Mouse (Mus musculus): Measurements from ENCODE around the gene Itpkb. TPM values are rescaled to one million over a fixed set of nuclear protein-coding genes. Genes with fewer than 3 reads are reported as not detected.

The Itpkb gene
- total and polyA plus RNA-seq, 3 experiments = 4.2 to 14.4 (median 10.6) TPM

- no peak for DNase-seq (ENCODE audit: extremely low read depth)
- Histone ChIP-seq H3K4me3 (replicated peaks in 1 of 3; ENCODE audit: low read depth in 2 of 3, low read length in 2 of 3, poor library complexity in 1 of 3) (no peak overlapping the region), H3K27ac (ENCODE audit: insufficient read depth, low read depth) (no peak overlapping the region), H3K27me3 (replicated peaks) (no peaks in the 10 kb centered on the region), H3K36me3 (replicated peaks in 1 of 2; ENCODE audit: control insufficient read depth in 1 of 2, insufficient read depth in 1 of 2, low read length in 1 of 2) (peaks cover 4 to 20% of the 10 kb centered on the region in 2 experiments), H3K79me2 (replicated peaks; ENCODE audit: control insufficient read depth, extremely low read depth, insufficient read depth, poor library complexity, severe bottlenecking) (no peaks in the 10 kb centered on the region), H3K9me3 (replicated peaks; ENCODE audit: low read length) (no peaks in the 10 kb centered on the region), H3K9ac (ENCODE audit: insufficient read depth, low read depth) (no peak overlapping the region), H3K4me1 (ENCODE audit: control insufficient read depth in 1 of 2, insufficient read depth in 2 of 2) (peaks cover 54 to 96% of the 10 kb centered on the region in 2 experiments), H3K4me2 (ENCODE audit: insufficient read depth, low read depth, poor library complexity, severe bottlenecking) (no peak overlapping the region)
- dilution Hi-C loops (cut with MboI; ENCODE audit: extremely low pct_ligation_motif_present, extremely low pct_unique_long_range_greater_than_20kb, low sequenced_read_pairs) (no loop called here), in situ Hi-C loops (cut with MboI; ENCODE audit: low pct_ligation_motif_present, low pct_unique_long_range_greater_than_20kb, low sequenced_read_pairs) (no loop called here)
- TF ChIP-seq RCOR1 (conservative IDR thresholded peaks at IDR 0.05; ENCODE audit: low read depth, low read length) = no peak
- no peak for TF ChIP-seq NELFE (IDR thresholded peaks at IDR 0.05; ENCODE audit: low read depth, low read length)
- TF ChIP-seq SIN3A (IDR thresholded peaks at IDR 0.05; ENCODE audit: low read length) = no peak
- TF ChIP-seq TCF12 (IDR thresholded peaks at IDR 0.05; ENCODE audit: low read depth, low read length) = no peak
- TF ChIP-seq HCFC1 (IDR thresholded peaks at IDR 0.05; ENCODE audit: low read depth, low read length) = no peak
- TF ChIP-seq KAT2A (IDR thresholded peaks at IDR 0.05; ENCODE audit: insufficient replicate concordance, low read length) = no peak
- TF ChIP-seq JUN (IDR thresholded peaks at IDR 0.05; ENCODE audit: insufficient read depth, low read depth, low read length) = no peak
- no peak for TF ChIP-seq PAX5 (IDR thresholded peaks at IDR 0.05; ENCODE audit: low read length)
- no peak for TF ChIP-seq JUND (conservative IDR thresholded peaks at IDR 0.05; ENCODE audit: low read depth, low read length)
Observed at GRCm38 (mm10) chr1:180426405-180426804, 96.1 kb downstream of the Itpkb start.

GRCm38 (mm10) chr1:180427685-180428084 lies 97.4 kb downstream of the Itpkb start:
- H3K4me3 ChIP-seq (replicated peaks in 1 of 3; ENCODE audit: low read depth in 2 of 3, low read length in 2 of 3, poor library complexity in 1 of 3) = peak overlapping the region in 2 of 3 experiments; percentile 2 to 31

GRCm38 (mm10) chr1:180428101-180428712 lies 97.9 kb downstream of the Itpkb start:
- dilution Hi-C loops (cut with MboI; ENCODE audit: extremely low pct_ligation_motif_present, extremely low pct_unique_long_range_greater_than_20kb, low sequenced_read_pairs) (no loop called here), in situ Hi-C loops (cut with MboI; ENCODE audit: low pct_ligation_motif_present, low pct_unique_long_range_greater_than_20kb, low sequenced_read_pairs) (no loop called here)
- peak overlapping the region; percentile 13; the same call in 1 of the 2 replicates for H3K27ac ChIP-seq (ENCODE audit: insufficient read depth, low read depth)
- no peaks in the 10 kb centered on the region for H3K9me3 ChIP-seq (replicated peaks; ENCODE audit: low read length)
- H3K4me3 ChIP-seq (replicated peaks in 1 of 3; ENCODE audit: low read depth in 2 of 3, low read length in 2 of 3, poor library complexity in 1 of 3) = peak overlapping the region in 1 of 3 experiments; percentile 31
- H3K79me2 ChIP-seq (replicated peaks; ENCODE audit: control insufficient read depth, extremely low read depth, insufficient read depth, poor library complexity, severe bottlenecking) = no peaks in the 10 kb centered on the region
- peak overlapping the region; percentile 54 for H3K4me2 ChIP-seq (ENCODE audit: insufficient read depth, low read depth, poor library complexity, severe bottlenecking)
- peak overlapping the region; percentile 10 for H3K9ac ChIP-seq (ENCODE audit: insufficient read depth, low read depth)
- H3K36me3 ChIP-seq (replicated peaks in 1 of 2; ENCODE audit: control insufficient read depth in 1 of 2, insufficient read depth in 1 of 2, low read length in 1 of 2) = peaks cover 0 to 8% of the 10 kb centered on the region in 2 experiments
- DNase-seq (ENCODE audit: extremely low read depth) = peak; percentile 83
- H3K4me1 ChIP-seq (ENCODE audit: control insufficient read depth in 1 of 2, insufficient read depth in 2 of 2) = peaks cover 44 to 94% of the 10 kb centered on the region in 2 experiments
- H3K27me3 ChIP-seq (replicated peaks) = no peaks in the 10 kb centered on the region
- TF ChIP-seq BHLHE40 (IDR thresholded peaks at IDR 0.05; ENCODE audit: low read depth, low read length) = peak; percentile 72; the same call in 1 of the 2 replicates
- TF ChIP-seq USF2 (conservative IDR thresholded peaks at IDR 0.05; ENCODE audit: low read depth, low read length) = no peak
- TF ChIP-seq GABPA (IDR thresholded peaks at IDR 0.05; ENCODE audit: insufficient replicate concordance, low read depth, low read length) = no peak
- TF ChIP-seq USF1 (IDR thresholded peaks at IDR 0.05; ENCODE audit: low read depth, low read length) = no peak
- peak; percentile 57 for TF ChIP-seq EP300 (IDR thresholded peaks at IDR 0.05; ENCODE audit: low read length)
- 0 out of 2 replicates have a peak, but pooled peaks have one; percentile 43 for TF ChIP-seq E2F4 (IDR thresholded peaks at IDR 0.05; ENCODE audit: insufficient replicate concordance, low read depth, low read length)
- TF ChIP-seq RAD21 (IDR thresholded peaks at IDR 0.05; ENCODE audit: low read depth, low read length) = peak; percentile 70
- peak; percentile 93 for TF ChIP-seq MAX (IDR thresholded peaks at IDR 0.05; ENCODE audit: low read length)
- TF ChIP-seq MEF2A (IDR thresholded peaks at IDR 0.05; ENCODE audit: borderline replicate concordance, low read depth, low read length) = peak; percentile 65; the same call in 1 of the 2 replicates
- peak; percentile 87 for TF ChIP-seq IRF4 (IDR thresholded peaks at IDR 0.05; ENCODE audit: low read depth, low read length)
- TF ChIP-seq TBP (conservative IDR thresholded peaks at IDR 0.05; ENCODE audit: low read depth, low read length) = no peak
- TF ChIP-seq RCOR1 (conservative IDR thresholded peaks at IDR 0.05; ENCODE audit: low read depth, low read length) = no peak; the same call in 1 of the 2 replicates
- TF ChIP-seq SMC3 (IDR thresholded peaks at IDR 0.05; ENCODE audit: low read depth, low read length) = peak; percentile 95
- no peak for TF ChIP-seq UBTF (IDR thresholded peaks at IDR 0.05; ENCODE audit: low read depth, low read length)

More at GRCm38 (mm10) chr1:180427685-180428084, 97.4 kb downstream of the Itpkb start:
- H3K79me2 ChIP-seq (replicated peaks; ENCODE audit: control insufficient read depth, extremely low read depth, insufficient read depth, poor library complexity, severe bottlenecking) = no peaks in the 10 kb centered on the region
- peaks cover 0 to 8% of the 10 kb centered on the region in 2 experiments for H3K36me3 ChIP-seq (replicated peaks in 1 of 2; ENCODE audit: control insufficient read depth in 1 of 2, insufficient read depth in 1 of 2, low read length in 1 of 2)
- H3K4me1 ChIP-seq (ENCODE audit: control insufficient read depth in 1 of 2, insufficient read depth in 2 of 2) = peaks cover 48 to 95% of the 10 kb centered on the region in 2 experiments
- peak overlapping the region; percentile 54 for H3K4me2 ChIP-seq (ENCODE audit: insufficient read depth, low read depth, poor library complexity, severe bottlenecking)
- dilution Hi-C loops (cut with MboI; ENCODE audit: extremely low pct_ligation_motif_present, extremely low pct_unique_long_range_greater_than_20kb, low sequenced_read_pairs) = no loop called here
- peak overlapping the region; percentile 13; the same call in 1 of the 2 replicates for H3K27ac ChIP-seq (ENCODE audit: insufficient read depth, low read depth)
- no peaks in the 10 kb centered on the region for H3K9me3 ChIP-seq (replicated peaks; ENCODE audit: low read length)
- DNase-seq (ENCODE audit: extremely low read depth) = no peak
- H3K27me3 ChIP-seq (replicated peaks) = no peaks in the 10 kb centered on the region
- peak; percentile 31; the same call in 1 of the 2 replicates for TF ChIP-seq ZNF384 (IDR thresholded peaks at IDR 0.05; ENCODE audit: low read depth, low read length)
- TF ChIP-seq ZC3H11A (IDR thresholded peaks at IDR 0.05; ENCODE audit: low read depth, low read length) = no peak
- TF ChIP-seq HCFC1 (IDR thresholded peaks at IDR 0.05; ENCODE audit: low read depth, low read length) = no peak
- TF ChIP-seq ELF1 (IDR thresholded peaks at IDR 0.05; ENCODE audit: low read depth, low read length) = 0 out of 2 replicates have a peak, but pooled peaks have one; percentile 13
- TF ChIP-seq IRF4 (IDR thresholded peaks at IDR 0.05; ENCODE audit: low read depth, low read length) = 0 out of 2 replicates have a peak, but pooled peaks have one; percentile 14
- peak overlapping the region; percentile 10 for H3K9ac ChIP-seq (ENCODE audit: insufficient read depth, low read depth)
- in situ Hi-C loops (cut with MboI; ENCODE audit: low pct_ligation_motif_present, low pct_unique_long_range_greater_than_20kb, low sequenced_read_pairs) = no loop called here

All from CH12.LX (cell line).